Mouse (Mus musculus): ENCODE data around the gene Spaca9. TPM values are rescaled to one million over a fixed set of nuclear protein-coding genes. Genes with fewer than 3 reads are reported as not detected.

The Spaca9 gene
- polyA plus RNA-seq, 1 experiment, result not detected

- Histone ChIP-seq H3K27ac (replicated peaks; ENCODE audit: low read depth, low read length) (no peak overlapping the region), H3K4me1 (ENCODE audit: control insufficient read depth, insufficient read depth, insufficient read length, low read length) (no peaks in the 10 kb centered on the region), H3K4me3 (ENCODE audit: insufficient read depth, low read depth, low read length) (no peak overlapping the region)
Measured at GRCm38 (mm10) chr2:28692692-28693091, 6.8 kb downstream of the Spaca9 start.

GRCm38 (mm10) chr2:28688431-28688830 lies 11.1 kb downstream of the Spaca9 start:
- no peaks in the 10 kb centered on the region for H3K4me1 ChIP-seq (ENCODE audit: control insufficient read depth, insufficient read depth, insufficient read length, low read length)
- H3K4me3 ChIP-seq (ENCODE audit: insufficient read depth, low read depth, low read length), result no peak overlapping the region
- no peak overlapping the region for H3K27ac ChIP-seq (replicated peaks; ENCODE audit: low read depth, low read length)

- H3K4me3 ChIP-seq (ENCODE audit: insufficient read depth, low read depth, low read length), result no peak overlapping the region
- H3K4me1 ChIP-seq (ENCODE audit: control insufficient read depth, insufficient read depth, insufficient read length, low read length), result no peaks in the 10 kb centered on the region
- H3K27ac ChIP-seq (replicated peaks; ENCODE audit: low read depth, low read length), result no peak overlapping the region
Measured at GRCm38 (mm10) chr2:28685895-28686294, 13.6 kb downstream of the Spaca9 start.

- no peaks in the 10 kb centered on the region for H3K4me1 ChIP-seq (ENCODE audit: control insufficient read depth, insufficient read depth, insufficient read length, low read length)
- no peak overlapping the region for H3K27ac ChIP-seq (replicated peaks; ENCODE audit: low read depth, low read length)
- no peak overlapping the region for H3K4me3 ChIP-seq (ENCODE audit: insufficient read depth, low read depth, low read length)
Measured at GRCm38 (mm10) chr2:28681718-28682117, 17.8 kb downstream of the Spaca9 start.

GRCm38 (mm10) chr2:28680710-28681109 lies 18.8 kb downstream of the Spaca9 start:
- Histone ChIP-seq H3K27ac (replicated peaks; ENCODE audit: low read depth, low read length) (no peak overlapping the region), H3K4me3 (ENCODE audit: insufficient read depth, low read depth, low read length) (no peak overlapping the region)

GRCm38 (mm10) chr2:28676005-28676404 lies 23.5 kb downstream of the Spaca9 start:
- Histone ChIP-seq H3K4me1 (ENCODE audit: control insufficient read depth, insufficient read depth, insufficient read length, low read length) (no peaks in the 10 kb centered on the region), H3K27ac (replicated peaks; ENCODE audit: low read depth, low read length) (no peak overlapping the region), H3K4me3 (ENCODE audit: insufficient read depth, low read depth, low read length) (no peak overlapping the region)

More at GRCm38 (mm10) chr2:28680710-28681109, 18.8 kb downstream of the Spaca9 start:
- H3K4me1 ChIP-seq (ENCODE audit: control insufficient read depth, insufficient read depth, insufficient read length, low read length), result no peaks in the 10 kb centered on the region

- H3K4me3 ChIP-seq (ENCODE audit: insufficient read depth, low read depth, low read length), result no peak overlapping the region
- no peak overlapping the region for H3K27ac ChIP-seq (replicated peaks; ENCODE audit: low read depth, low read length)
- H3K4me1 ChIP-seq (ENCODE audit: control insufficient read depth, insufficient read depth, insufficient read length, low read length), result no peaks in the 10 kb centered on the region
Measured at GRCm38 (mm10) chr2:28671438-28671837, 28.1 kb downstream of the Spaca9 start.

- Histone ChIP-seq H3K4me3 (ENCODE audit: insufficient read depth, low read depth, low read length) (no peak overlapping the region), H3K27ac (replicated peaks; ENCODE audit: low read depth, low read length) (no peak overlapping the region), H3K4me1 (ENCODE audit: control insufficient read depth, insufficient read depth, insufficient read length, low read length) (no peaks in the 10 kb centered on the region)
Measured at GRCm38 (mm10) chr2:28665818-28666217, 33.7 kb downstream of the Spaca9 start.

- H3K27ac ChIP-seq (replicated peaks; ENCODE audit: low read depth, low read length), result no peak overlapping the region
Measured at GRCm38 (mm10) chr2:28662891-28663290, 36.6 kb downstream of the Spaca9 start.

GRCm38 (mm10) chr2:28656216-28656615 lies 43.3 kb downstream of the Spaca9 start:
- H3K4me3 ChIP-seq (ENCODE audit: insufficient read depth, low read depth, low read length), result no peak overlapping the region
- H3K4me1 ChIP-seq (ENCODE audit: control insufficient read depth, insufficient read depth, insufficient read length, low read length), result no peaks in the 10 kb centered on the region
- H3K27ac ChIP-seq (replicated peaks; ENCODE audit: low read depth, low read length), result no peak overlapping the region

More at GRCm38 (mm10) chr2:28662891-28663290, 36.6 kb downstream of the Spaca9 start:
- Histone ChIP-seq H3K4me1 (ENCODE audit: control insufficient read depth, insufficient read depth, insufficient read length, low read length) (no peaks in the 10 kb centered on the region), H3K4me3 (ENCODE audit: insufficient read depth, low read depth, low read length) (no peak overlapping the region)

- Histone ChIP-seq H3K27ac (replicated peaks; ENCODE audit: low read depth, low read length) (no peak overlapping the region), H3K4me1 (ENCODE audit: control insufficient read depth, insufficient read depth, insufficient read length, low read length) (0 out of 2 replicates have a peak, but pooled peaks cover 5% of the 10 kb centered on the region), H3K4me3 (ENCODE audit: insufficient read depth, low read depth, low read length) (no peak overlapping the region)
Measured at GRCm38 (mm10) chr2:28654295-28654694, 45.2 kb downstream of the Spaca9 start.

GRCm38 (mm10) chr2:28653351-28653750 lies 46.2 kb downstream of the Spaca9 start:
- 0 out of 2 replicates have a peak, but pooled peaks cover 5% of the 10 kb centered on the region for H3K4me1 ChIP-seq (ENCODE audit: control insufficient read depth, insufficient read depth, insufficient read length, low read length)
- no peak overlapping the region for H3K4me3 ChIP-seq (ENCODE audit: insufficient read depth, low read depth, low read length)
- no peak overlapping the region for H3K27ac ChIP-seq (replicated peaks; ENCODE audit: low read depth, low read length)

- Histone ChIP-seq H3K27ac (replicated peaks; ENCODE audit: low read depth, low read length) (peak overlapping the region; percentile 56), H3K4me1 (ENCODE audit: control insufficient read depth, insufficient read depth, insufficient read length, low read length) (0 out of 2 replicates have a peak, but pooled peaks cover 5% of the 10 kb centered on the region), H3K4me3 (ENCODE audit: insufficient read depth, low read depth, low read length) (no peak overlapping the region)
Measured at GRCm38 (mm10) chr2:28650526-28650925, 49.0 kb downstream of the Spaca9 start.

GRCm38 (mm10) chr2:28643081-28643480 lies 56.4 kb downstream of the Spaca9 start:
- Histone ChIP-seq H3K27ac (replicated peaks; ENCODE audit: low read depth, low read length) (no peak overlapping the region), H3K4me3 (ENCODE audit: insufficient read depth, low read depth, low read length) (no peak overlapping the region), H3K4me1 (ENCODE audit: control insufficient read depth, insufficient read depth, insufficient read length, low read length) (no peaks in the 10 kb centered on the region)
